Mouse (Mus musculus) frontal cortex, postnatal 10 days (tissue): Measurements from ENCODE around the gene Rbpj.

Source experiments
- DNase-seq, 2 experiments: peaks; one replicate each; pipeline ENCODE4 v3.0.0; 2022; ENCODE audit warnings: low spot score in 2 of 2, mixed read lengths in 1 of 2

Gene Rbpj

DNA sequence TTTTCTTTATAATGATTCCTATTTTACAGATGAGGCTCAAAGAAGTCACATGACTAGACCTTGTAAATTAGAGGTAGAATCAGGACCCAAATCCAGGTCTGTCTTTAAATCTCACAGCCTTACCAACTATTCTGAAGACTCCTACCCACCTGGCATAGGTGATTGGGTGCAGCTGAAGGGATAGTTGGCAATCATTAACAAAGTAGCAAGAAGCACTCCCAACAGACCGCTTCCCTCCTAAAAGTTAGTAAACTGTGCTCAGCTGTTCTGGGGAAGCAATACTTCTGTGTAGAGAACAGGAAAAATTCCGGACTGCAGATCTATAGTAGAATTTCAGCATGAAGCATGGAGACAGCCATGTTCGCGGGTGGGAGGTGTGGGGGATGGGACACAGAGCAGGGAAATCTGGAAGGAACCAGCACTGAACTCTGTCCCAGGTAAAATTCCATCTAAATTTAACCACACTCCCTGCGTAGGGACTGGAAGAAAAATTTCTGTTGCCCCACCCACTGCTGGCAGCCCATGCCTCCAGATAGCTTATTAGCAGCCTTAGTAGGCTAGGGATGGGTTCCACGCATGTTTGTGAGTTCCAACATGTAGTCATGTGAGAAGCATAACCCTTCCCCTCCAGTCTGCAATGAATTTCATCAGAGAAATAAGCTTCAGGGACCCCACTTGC is 3.3 kb downstream of the Rbpj start:
- no peak for DNase-seq

GRCm38 (mm10) chr5:53469777-53470131 is 3.8 kb downstream of the Rbpj start:
- DNase-seq = no peak

GRCm38 (mm10) chr5:53470141-53471079 is 4.5 kb downstream of the Rbpj start:
- no peak for DNase-seq

DNA sequence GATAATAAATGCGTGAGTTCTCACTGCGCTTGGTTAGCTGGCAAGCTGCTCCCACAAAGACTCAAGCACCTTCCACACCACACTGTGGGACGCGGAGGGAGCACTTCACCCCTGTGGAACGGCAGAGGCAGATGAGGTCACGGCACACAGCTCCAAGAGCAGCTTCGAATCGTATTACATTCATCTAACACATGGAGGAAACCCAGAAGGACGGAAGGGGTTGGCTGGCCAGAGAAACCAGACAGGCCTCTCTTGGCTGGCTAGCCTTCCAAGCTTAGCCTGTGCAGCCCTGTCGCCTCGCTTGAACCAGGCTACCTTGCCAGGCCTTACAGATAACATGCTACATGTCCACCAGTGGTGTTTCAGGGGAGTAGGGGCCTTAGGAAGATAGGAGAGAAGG is 6.5 kb downstream of the Rbpj start:
- DNase-seq = no peak

DNA sequence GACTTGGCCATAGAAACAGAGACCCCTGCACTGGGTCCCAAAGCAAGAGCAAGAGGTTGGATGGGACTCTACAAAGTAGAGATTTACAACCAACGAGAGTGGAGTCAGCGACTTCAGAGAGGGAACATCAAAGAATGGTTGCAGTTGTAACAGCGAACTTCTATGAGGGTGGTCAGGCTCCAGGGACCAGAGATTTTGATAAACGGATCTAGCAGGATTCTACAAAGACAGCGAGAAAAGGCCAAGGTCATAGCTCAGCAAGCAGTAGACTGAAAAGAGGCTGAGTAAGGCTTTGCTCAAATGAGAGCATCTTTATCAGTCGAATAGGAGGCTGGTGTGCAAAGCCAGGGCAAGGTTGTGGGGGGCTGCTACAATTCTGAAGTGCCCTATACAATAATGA is 13.2 kb downstream of the Rbpj start:
- DNase-seq = no peak

- DNase-seq = no peak
Observed at GRCm38 (mm10) chr5:53479891-53480290, 13.9 kb downstream of the Rbpj start.

DNA sequence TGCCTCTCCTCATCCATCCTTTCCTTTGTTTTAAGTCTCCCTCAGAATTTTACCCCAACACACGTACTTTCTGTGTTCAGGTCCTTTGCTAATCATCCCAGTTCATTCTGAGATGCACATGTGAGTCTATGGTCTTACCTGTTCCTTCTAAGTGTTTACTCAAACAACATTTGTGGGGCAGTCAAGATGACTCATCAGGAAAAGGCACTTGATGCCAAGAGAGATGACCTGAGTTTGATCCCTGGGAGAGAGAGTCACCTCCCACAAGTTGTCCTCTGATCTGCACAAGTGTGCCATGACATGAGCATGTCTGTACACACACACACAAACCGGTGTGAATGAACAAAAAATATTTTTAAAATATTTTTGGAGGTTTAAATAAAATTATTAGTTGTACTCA is 15.1 kb downstream of the Rbpj start:
- no peak for DNase-seq

- no peak for DNase-seq
Observed at GRCm38 (mm10) chr5:53485069-53485628, 19.2 kb downstream of the Rbpj start.

DNA sequence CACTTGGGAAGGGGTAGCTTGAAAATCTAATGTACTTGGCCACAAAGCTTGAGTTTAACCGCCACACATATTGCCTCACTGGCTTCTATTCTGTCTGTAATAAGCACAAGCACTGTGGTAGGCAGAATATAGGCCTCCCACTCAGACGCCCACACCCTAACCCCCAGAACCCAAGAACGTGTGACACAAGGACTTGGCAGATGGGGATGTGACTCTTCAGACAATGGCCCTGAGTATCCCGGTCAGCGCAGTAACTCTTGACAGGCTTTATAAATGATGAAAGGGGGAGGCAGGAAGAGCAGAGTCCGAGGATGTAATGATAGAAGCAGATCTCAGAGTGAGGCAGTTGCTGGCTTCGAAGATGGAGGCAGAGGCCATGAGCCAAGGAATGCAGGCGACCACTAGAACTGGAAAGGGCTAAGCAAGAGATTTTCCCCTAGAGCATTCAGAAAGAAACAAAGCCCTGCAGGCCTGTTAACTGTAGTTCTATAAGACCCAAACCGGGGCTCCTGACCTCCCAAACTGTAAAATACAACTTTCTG is 20.1 kb downstream of the Rbpj start:
- no peak for DNase-seq

DNA sequence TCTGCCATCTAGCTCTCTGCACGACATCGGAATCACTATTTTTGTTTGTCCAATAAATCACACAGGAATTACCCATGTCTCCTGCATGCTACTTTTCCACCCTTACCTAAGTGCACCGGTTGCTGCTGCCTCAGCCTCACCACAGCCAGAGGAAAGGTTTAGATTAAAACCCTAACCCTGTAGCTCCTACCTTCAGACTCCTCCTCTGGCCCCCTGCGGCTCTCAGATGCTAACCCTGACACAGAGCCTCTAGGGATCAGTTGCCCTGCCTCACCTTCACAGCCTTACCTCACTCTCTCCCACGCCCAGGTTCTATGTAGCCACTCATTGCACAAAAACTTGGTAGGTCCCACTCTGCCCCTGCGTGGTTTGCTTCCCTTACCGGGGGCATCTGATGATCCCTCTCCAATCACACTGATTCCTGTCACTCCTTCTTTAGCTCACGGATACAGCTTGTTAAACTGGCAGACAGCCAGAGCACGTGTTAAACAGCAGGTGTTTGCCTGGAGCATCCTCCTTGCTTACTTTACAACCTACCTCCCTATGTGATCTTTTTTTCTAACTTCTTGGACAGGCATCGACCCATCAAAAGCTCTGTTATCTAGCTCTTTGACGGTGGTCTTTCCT is 21.1 kb downstream of the Rbpj start:
- no peak for DNase-seq

DNA sequence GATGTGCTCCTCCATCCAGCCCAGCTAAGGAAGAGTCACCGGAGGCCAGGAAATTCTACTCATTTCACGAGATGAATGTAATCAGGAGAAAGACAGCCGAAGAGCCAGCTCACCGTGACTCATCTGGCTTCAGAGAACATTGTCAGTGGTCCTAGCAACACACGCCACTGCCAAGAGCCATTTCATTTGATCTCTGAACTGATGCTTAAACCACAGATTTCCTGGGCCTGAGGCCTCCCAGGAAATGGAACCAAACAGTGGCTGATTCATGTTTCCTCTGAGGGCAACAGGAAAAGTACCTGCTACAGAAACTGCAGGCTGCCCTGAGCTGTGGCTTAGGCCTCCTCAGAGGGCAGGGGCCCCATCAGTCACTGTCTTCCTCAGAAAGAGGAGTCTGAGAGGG is 24.7 kb downstream of the Rbpj start:
- DNase-seq = no peak

GRCm38 (mm10) chr5:53493756-53494155 is 27.8 kb downstream of the Rbpj start:
- no peak for DNase-seq

- DNase-seq = no peak
Observed at GRCm38 (mm10) chr5:53494536-53495159, 28.7 kb downstream of the Rbpj start.

GRCm38 (mm10) chr5:53496846-53497549 is 31.0 kb downstream of the Rbpj start:
- DNase-seq = no peak

DNA sequence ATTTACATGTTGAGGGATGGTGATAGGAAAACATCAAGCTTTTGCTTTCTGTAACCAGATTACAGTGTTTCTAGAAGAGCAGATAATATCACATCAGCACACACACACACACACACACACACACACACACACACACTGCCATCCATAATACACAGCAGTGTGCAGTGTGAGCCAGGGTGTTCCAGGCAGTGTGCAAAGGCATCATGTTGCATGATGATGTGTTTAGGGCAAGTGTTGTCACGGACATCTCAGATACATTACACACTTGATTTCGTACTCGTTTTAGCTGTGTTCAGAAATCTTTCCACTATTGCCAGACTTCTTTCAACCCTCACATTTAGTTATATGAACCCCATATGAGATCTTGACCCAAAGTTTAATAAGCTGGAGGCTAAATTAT is 33.6 kb downstream of the Rbpj start:
- DNase-seq = no peak

GRCm38 (mm10) chr5:53500509-53501145 is 34.7 kb downstream of the Rbpj start:
- DNase-seq = no peak

DNA sequence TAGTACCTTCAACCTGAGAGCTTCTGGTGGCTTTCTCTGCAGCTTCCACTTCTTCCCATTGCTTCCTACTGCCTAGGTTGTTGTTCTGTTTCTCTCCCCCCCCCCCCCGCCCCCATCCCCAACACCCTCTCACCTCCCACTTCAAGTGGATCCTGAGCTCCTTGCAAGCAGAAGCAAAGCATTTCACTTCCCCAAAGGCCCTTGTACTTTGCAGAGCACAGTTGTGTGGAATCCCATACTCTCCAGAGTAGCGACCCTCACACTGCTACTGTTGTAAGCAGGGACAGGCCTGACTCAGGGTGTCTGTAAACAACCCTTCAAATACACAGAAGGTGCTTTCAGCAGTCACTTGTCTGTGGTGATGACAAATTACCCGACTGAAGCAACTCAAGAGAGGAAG is 37.3 kb downstream of the Rbpj start:
- no peak for DNase-seq

DNA sequence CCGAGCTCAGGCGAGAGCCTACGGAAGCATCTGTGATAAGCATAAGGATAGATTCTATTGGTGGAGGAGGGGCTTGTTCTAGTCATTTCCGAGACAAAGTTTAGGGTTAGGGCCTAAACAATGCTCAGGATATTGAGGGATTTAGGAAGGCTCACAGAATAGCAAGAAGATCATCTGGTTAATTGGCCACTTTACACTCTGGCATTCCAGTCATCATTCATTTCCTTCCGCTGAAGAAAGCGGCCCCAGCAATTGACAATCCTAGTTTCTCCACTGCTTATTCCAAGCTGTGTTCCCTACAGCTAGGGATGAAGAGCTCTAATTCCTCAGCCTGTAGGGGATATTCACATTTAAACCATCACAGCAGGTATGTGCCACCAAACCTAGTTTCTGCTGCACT is 39.8 kb downstream of the Rbpj start:
- DNase-seq = no peak

DNA sequence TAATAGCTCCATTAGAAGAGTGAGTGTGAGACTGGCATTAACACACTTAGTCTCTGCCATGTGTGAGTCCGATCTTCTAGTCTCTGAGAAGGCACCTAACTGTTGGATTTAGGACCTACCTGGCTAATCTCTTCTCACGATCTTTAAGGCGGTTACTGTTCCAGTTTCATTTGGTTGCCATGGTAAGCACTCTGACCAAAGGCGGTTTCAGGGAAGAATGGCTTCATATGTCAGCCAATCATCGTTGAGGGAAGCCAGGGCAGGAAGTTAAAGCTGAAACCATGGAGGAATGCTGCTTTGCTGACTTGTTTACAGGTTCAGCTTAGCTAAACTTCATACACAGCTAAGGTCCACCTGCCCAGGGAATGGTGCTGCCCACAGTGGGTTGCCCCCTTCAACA is 41.4 kb downstream of the Rbpj start:
- DNase-seq = no peak

DNA sequence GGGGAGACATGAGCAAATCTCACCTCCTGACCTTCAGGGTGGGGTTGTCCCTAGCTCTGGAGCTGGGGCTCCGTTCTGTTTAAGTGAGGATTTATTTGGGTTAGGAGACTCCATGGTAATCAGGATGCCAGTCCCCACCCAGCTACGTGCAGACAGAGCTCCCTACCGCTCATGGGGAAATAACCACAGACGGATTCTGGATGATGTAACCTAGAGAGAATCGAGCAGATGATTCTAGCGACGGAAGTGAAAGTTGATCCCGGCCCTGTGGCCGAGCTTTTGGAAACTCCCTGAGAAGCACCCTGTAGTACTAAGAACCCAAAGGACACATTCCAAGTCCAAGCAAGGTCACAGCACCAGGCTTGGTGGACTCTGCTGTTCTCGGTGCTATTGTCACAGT is 43.5 kb downstream of the Rbpj start:
- DNase-seq = no peak

GRCm38 (mm10) chr5:53509927-53510326 is 44.0 kb downstream of the Rbpj start:
- DNase-seq = no peak
